Mouse (Mus musculus): ENCODE results near the gene Ttc3. TPM values are rescaled to one million over a fixed set of nuclear protein-coding genes. Genes with fewer than 3 reads are reported as not detected.

Gene Ttc3
- polyA plus RNA-seq, 1 experiment from 2014 or later, result 68.9 TPM

DNA sequence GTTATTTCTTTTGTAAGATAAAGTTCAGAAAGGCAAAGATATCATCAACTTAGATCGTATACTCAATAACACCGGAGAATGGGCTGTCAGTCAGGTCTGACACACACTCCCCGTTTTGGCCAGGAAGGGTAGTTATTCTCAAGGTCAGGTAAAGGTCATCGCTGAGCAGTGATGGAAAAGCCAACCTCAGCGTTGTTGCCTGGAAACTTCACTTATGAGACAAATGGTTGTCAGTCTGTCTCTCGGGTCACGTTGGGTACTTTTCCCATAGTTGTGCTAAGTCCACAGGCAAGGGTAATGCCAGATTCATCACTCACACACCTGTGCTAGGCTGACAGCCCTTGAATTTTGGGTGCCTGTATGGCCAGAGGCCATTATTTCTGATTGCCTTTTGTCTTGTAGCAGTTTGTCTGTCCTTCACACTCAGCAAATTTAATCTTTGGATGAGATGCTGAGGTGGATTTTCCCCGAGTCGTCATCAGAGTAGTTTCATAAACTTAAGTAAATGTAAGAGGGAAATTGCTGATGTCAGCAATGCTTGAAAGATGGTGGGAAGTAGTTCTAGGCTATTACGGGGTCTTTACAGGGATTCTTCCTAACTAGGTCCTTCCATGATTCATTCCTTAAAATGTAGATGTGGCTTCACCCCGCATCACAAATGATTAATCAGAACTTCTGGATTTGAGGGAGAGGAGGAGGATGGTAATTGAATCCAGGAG, 13.5 kb upstream of the Ttc3 start:
- Histone ChIP-seq H3K4me1 (ENCODE audit: insufficient read depth, low read depth, low read length) (no peaks in the 10 kb centered on the region), H3K4me2 (replicated peaks; ENCODE audit: low read depth, low read length) (no peak overlapping the region), H3K36me3 (ENCODE audit: insufficient read depth, low read length) (no peaks in the 10 kb centered on the region), H3K9me3 (ENCODE audit: low read length) (no peaks in the 10 kb centered on the region), H3K9ac (replicated peaks; ENCODE audit: low read depth) (no peak overlapping the region), H3K27ac (ENCODE audit: low read length) (no peak overlapping the region), H3K4me3 (ENCODE audit: low read depth, low read length) (no peak overlapping the region), H3K27me3 (replicated peaks; ENCODE audit: insufficient read depth, low read length) (no peaks in the 10 kb centered on the region)
- no peak for TF ChIP-seq CTCF (IDR thresholded peaks at IDR 0.05)
- no peak for TF ChIP-seq EP300 (IDR thresholded peaks at IDR 0.05)
- WGBS, result 41% methylated on average over 11 of the region's 11 CpGs
- no peak for DNase-seq (ENCODE audit: low spot score)
- no peak for ATAC-seq

GRCm38 (mm10) chr16:94358091-94358490, 12.3 kb upstream of the Ttc3 start:
- no peaks in the 10 kb centered on the region for H3K9me3 ChIP-seq (ENCODE audit: low read length)
- no peaks in the 10 kb centered on the region for H3K27me3 ChIP-seq (replicated peaks; ENCODE audit: insufficient read depth, low read length)
- H3K9ac ChIP-seq (replicated peaks; ENCODE audit: low read depth), result no peak overlapping the region
- H3K4me1 ChIP-seq (ENCODE audit: insufficient read depth, low read depth, low read length), result no peaks in the 10 kb centered on the region
- no peak overlapping the region for H3K4me3 ChIP-seq (ENCODE audit: low read depth, low read length)
- DNase-seq (ENCODE audit: low spot score) (no peak), ATAC-seq (no peak)
- WGBS, result 78% methylated on average over 3 of the region's 3 CpGs
- no peak overlapping the region for H3K4me2 ChIP-seq (replicated peaks; ENCODE audit: low read depth, low read length)
- TF ChIP-seq EP300 (IDR thresholded peaks at IDR 0.05) (no peak), CTCF (IDR thresholded peaks at IDR 0.05) (no peak)
- H3K36me3 ChIP-seq (ENCODE audit: insufficient read depth, low read length), result no peaks in the 10 kb centered on the region
- H3K27ac ChIP-seq (ENCODE audit: low read length), result no peak overlapping the region

GRCm38 (mm10) chr16:94360578-94361350, 9.7 kb upstream of the Ttc3 start:
- Histone ChIP-seq H3K4me3 (ENCODE audit: low read depth, low read length) (no peak overlapping the region), H3K27ac (ENCODE audit: low read length) (no peak overlapping the region), H3K4me2 (replicated peaks; ENCODE audit: low read depth, low read length) (no peak overlapping the region), H3K4me1 (ENCODE audit: insufficient read depth, low read depth, low read length) (no peaks in the 10 kb centered on the region), H3K9ac (replicated peaks; ENCODE audit: low read depth) (no peak overlapping the region), H3K27me3 (replicated peaks; ENCODE audit: insufficient read depth, low read length) (no peaks in the 10 kb centered on the region), H3K36me3 (ENCODE audit: insufficient read depth, low read length) (no peaks in the 10 kb centered on the region), H3K9me3 (ENCODE audit: low read length) (no peaks in the 10 kb centered on the region)
- DNase-seq (ENCODE audit: low spot score) (no peak), ATAC-seq (no peak)
- TF ChIP-seq EP300 (IDR thresholded peaks at IDR 0.05), result no peak
- TF ChIP-seq CTCF (IDR thresholded peaks at IDR 0.05), result no peak
- WGBS, result 80% methylated on average over 13 of the region's 13 CpGs

DNA sequence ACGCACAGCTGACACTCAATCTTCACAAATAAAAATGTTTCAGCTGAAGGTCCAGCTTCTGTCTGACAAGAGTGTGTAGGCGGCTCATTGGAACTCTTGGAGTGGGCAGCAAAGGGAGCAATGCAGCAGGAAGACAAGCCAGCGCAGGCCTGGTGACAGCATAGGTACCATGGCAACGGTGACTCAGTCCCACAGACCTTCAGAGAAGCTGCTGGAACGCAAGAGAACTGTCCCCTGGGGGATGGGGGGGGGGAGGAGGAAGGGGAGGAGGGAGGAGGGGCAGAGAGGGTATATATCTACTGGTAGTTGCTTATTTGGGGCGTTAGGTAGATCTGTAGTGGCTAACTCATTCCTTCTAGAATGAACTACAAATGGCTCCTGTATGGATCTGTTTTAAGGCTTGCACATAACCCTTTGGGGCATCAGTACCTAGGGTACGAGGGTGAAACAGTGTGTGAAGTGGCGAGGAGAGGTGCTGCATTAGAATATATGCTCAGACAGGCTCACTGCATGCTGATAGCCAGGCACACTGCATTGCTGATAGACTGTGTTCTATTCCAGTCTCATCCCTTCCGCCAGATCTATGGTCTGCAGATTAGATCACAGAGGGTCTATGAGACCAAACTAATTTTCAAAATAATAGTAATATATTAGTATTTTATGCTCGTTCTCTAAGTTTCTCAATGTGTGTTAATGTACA, 8.1 kb upstream of the Ttc3 start:
- no peaks in the 10 kb centered on the region for H3K9me3 ChIP-seq (ENCODE audit: low read length)
- H3K4me1 ChIP-seq (ENCODE audit: insufficient read depth, low read depth, low read length), result no peaks in the 10 kb centered on the region
- H3K4me3 ChIP-seq (ENCODE audit: low read depth, low read length), result no peak overlapping the region
- H3K36me3 ChIP-seq (ENCODE audit: insufficient read depth, low read length), result no peaks in the 10 kb centered on the region
- DNase-seq (ENCODE audit: low spot score) (peak; percentile 36), ATAC-seq (peak; percentile 76)
- H3K27me3 ChIP-seq (replicated peaks; ENCODE audit: insufficient read depth, low read length), result no peaks in the 10 kb centered on the region
- TF ChIP-seq EP300 (IDR thresholded peaks at IDR 0.05) (no peak), CTCF (IDR thresholded peaks at IDR 0.05) (no peak)
- 41% methylated on average over 10 of the region's 10 CpGs for WGBS
- no peak overlapping the region for H3K4me2 ChIP-seq (replicated peaks; ENCODE audit: low read depth, low read length)
- H3K9ac ChIP-seq (replicated peaks; ENCODE audit: low read depth), result no peak overlapping the region
- no peak overlapping the region for H3K27ac ChIP-seq (ENCODE audit: low read length)

GRCm38 (mm10) chr16:94363814-94364213, 6.6 kb upstream of the Ttc3 start:
- Histone ChIP-seq H3K27me3 (replicated peaks; ENCODE audit: insufficient read depth, low read length) (no peaks in the 10 kb centered on the region), H3K4me1 (ENCODE audit: insufficient read depth, low read depth, low read length) (no peaks in the 10 kb centered on the region), H3K4me2 (replicated peaks; ENCODE audit: low read depth, low read length) (no peak overlapping the region), H3K27ac (ENCODE audit: low read length) (no peak overlapping the region), H3K9me3 (ENCODE audit: low read length) (no peaks in the 10 kb centered on the region), H3K36me3 (ENCODE audit: insufficient read depth, low read length) (no peaks in the 10 kb centered on the region), H3K4me3 (ENCODE audit: low read depth, low read length) (no peak overlapping the region), H3K9ac (replicated peaks; ENCODE audit: low read depth) (no peak overlapping the region)
- WGBS, result 87% methylated on average over 4 of the region's 4 CpGs
- ATAC-seq, result no peak
- TF ChIP-seq CTCF (IDR thresholded peaks at IDR 0.05) (no peak), EP300 (IDR thresholded peaks at IDR 0.05) (no peak)
- DNase-seq (ENCODE audit: low spot score), result no peak

GRCm38 (mm10) chr16:94365435-94365834, 5.0 kb upstream of the Ttc3 start:
- Histone ChIP-seq H3K9me3 (ENCODE audit: low read length) (no peaks in the 10 kb centered on the region), H3K27ac (ENCODE audit: low read length) (no peak overlapping the region), H3K4me3 (ENCODE audit: low read depth, low read length) (no peak overlapping the region), H3K9ac (replicated peaks; ENCODE audit: low read depth) (no peak overlapping the region), H3K27me3 (replicated peaks; ENCODE audit: insufficient read depth, low read length) (no peaks in the 10 kb centered on the region), H3K4me2 (replicated peaks; ENCODE audit: low read depth, low read length) (no peak overlapping the region), H3K4me1 (ENCODE audit: insufficient read depth, low read depth, low read length) (0 out of 2 replicates have a peak, but pooled peaks cover 4% of the 10 kb centered on the region), H3K36me3 (ENCODE audit: insufficient read depth, low read length) (no peaks in the 10 kb centered on the region)
- TF ChIP-seq CTCF (IDR thresholded peaks at IDR 0.05) (no peak), EP300 (IDR thresholded peaks at IDR 0.05) (no peak)
- ATAC-seq (no peak), DNase-seq (ENCODE audit: low spot score) (no peak)
- WGBS, result 88% methylated on average over 3 of the region's 3 CpGs

Data from lung, postnatal 0 days (tissue).